Mouse (Mus musculus) lung, postnatal 14 days (tissue): ENCODE measurements around the gene Hs3st5.
"Not testable (repeated sequence)": the region's sequence is repeated elsewhere in the genome, so short reads cannot be mapped to it uniquely, and the experiment has no call there.

Experiments used
- DNase-seq: peaks from one replicate; pipeline ENCODE4 v3.0.0; 2021

Hs3st5 gene

DNA sequence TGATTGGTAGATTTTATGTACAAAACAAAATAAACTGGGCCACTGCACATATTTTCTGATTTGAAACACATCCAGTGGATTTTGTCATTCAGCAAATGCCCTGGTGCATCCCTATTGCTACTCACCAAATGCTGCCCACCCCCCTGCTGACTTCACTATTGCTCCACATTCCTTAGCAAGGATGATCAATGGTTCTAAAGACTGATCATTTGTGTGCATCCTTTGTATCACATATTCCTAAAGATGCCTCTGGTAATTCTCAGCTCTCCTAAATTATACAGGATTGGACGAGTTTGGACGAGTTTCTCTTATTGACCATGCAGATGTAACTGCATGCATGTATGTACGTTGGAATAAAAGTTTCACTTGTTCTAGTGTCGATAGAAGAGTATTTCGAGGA lies 52.1 kb downstream of the Hs3st5 start:
- DNase-seq = no peak

DNA sequence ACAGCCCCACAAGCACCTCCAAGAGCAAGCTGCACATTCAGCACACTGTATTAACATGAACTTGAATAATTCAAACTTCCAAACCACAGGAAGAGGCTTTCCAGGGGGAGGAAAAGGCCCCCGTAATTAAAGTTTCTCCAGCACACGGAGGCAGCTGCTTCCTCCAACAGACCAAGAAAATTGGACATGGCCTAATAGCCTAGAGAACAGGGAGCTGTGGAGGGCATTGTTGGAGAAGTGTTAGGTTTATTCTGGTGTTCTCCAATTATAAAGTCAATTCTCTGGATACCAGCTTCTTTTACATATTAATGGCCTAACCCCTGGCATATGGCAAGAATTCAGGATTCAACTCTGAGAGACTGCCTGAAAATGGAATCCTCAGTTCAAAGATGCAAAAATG lies 60.6 kb downstream of the Hs3st5 start:
- DNase-seq = no peak

DNA sequence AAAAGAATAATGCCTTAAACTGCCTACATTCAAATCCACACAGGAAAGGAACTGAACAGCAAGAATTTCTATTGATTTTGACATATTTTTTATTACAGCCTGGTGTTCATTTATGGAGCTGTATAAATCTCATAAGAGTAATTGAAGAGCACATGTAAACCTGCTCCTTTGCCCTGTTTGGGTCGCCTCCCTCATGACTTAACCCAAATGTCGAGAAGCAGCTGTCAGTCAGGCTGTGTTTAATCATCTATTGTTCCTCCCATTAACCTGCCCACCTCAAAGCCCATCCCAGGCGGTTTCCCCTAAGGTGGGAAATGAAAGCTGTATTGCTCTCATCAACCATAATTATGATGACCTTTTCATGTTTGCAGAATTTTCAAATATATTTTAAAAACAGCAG lies 65.9 kb downstream of the Hs3st5 start:
- DNase-seq = no peak

DNA sequence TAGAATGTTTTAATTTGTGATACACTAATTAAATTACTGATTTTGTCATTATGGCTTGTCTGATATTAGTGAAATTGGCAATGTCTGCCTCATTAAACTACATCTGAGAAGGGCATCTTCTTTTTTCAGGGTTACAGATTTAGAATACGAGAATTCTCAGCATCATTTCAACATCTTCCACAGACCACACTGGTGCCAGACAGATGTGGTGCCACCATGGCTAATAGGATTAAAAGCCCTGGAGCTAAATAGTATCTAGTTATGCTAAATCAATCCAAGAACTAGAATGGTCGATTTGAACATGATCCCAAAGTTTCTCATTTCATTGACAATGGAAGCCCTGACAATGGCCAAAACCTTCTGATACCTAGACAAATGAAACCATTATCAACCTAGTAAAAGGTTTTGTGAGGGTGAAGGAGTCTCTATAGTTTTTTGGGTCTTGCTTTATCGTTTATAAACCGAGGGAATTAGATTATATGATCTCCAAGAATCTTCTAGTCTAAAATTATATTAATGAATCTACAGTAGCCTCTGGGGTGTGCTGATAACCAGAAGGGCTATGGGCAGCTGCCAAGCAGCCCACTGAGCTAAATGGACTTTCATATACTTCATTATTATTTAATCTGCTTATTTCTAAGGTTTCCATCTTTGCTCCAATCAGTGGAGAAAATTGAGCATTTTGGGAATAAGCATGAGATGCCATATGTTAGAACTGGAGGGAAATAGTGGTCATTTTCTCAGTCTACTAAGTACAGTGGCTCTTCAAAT lies 71.9 kb downstream of the Hs3st5 start:
- no peak for DNase-seq

DNA sequence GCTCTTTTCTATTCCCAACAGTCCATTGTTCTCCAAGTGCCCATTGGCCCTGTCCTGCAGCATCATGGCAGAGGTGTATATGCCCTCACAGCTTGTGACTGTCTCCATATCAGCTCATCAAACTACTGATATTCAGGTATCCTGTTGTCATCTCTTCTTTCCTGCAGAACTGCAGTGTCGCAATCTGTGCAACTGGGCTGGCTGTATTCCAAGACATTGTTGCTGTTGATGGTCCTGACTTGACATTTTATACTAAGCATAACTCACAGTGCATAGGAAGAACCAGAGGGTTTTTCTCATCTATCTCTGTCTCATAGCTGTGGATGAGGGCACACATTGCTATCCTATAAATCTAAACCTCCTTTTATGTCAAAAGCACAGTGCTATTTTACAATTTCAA lies 103.8 kb downstream of the Hs3st5 start:
- no peak for DNase-seq

DNA sequence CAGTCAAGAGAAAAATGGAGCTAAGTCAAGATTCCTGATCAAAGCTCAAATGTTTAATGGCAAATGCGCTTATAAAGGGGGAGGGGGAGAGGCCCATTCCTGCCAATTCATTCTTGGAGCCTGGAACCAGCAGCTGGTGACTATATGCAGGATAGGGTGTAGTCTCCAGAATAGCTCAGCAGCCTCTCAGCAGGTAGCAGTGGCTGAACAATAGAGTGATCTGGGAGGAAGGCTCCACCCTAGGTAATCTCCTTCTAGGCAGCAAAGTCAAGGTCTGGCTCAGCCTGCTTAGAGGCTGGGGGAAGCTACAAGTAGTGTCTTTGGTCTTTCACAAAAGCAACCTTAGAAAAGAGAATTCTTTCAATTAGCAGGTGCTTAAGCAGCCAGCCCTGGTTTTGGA lies 104.8 kb downstream of the Hs3st5 start:
- not testable (repeated sequence) for DNase-seq

DNA sequence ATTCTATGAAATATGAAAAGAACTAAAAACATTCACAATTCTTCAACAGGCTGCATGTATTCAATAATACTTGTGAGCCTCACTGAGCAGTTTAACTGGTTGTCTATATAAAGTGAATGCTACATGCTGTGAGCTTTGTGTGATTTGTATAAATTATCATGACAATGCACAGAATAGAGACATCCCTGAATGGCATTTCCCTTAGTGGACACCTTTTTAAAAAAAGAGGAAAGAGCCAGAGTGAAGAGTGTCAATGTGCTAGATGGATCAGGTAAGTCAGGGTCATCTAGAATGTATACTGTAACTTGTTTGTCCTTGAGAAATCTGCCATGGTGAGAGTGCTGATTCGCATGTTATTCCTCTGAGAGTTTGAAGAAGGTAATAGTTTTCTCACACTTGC lies 116.4 kb downstream of the Hs3st5 start:
- DNase-seq = no peak

DNA sequence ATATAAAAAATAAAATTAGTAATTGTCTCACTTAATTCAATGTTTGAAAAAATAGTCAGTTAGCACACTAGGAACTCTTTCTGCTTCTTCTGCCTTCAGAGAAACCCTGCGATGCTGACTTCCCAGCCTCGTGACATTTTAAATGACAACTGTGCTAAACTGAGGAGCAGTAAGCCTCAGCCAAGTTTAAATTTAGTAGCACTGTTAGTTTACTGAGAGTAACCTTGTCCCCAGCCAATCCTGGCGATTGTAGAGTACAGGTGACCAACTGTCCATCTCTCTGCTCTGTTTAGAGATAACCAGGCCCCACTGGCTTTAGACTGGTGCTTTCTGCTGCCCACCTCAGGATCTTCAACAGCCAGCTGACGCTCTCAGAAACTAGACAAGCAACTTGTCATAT lies 121.3 kb downstream of the Hs3st5 start:
- no peak for DNase-seq

DNA sequence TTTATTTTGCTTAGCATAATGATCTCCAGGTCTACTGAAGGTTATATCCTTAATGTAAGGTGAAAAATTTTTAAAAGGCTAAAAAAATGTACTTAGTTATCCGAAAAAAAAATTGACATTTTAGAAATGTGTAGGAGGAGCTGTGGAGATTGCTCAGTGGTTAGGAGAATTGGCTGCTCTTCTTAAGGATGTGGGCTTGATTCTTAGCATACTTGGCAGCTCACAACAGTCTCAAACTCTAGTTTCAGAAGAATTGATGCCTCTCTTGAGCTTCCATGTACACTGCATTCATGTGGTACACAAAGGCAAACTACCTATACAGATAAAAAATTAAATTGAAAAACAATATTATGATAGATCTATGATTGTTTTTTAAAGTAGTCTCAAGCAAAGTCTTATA lies 125.1 kb downstream of the Hs3st5 start:
- no peak for DNase-seq

DNA sequence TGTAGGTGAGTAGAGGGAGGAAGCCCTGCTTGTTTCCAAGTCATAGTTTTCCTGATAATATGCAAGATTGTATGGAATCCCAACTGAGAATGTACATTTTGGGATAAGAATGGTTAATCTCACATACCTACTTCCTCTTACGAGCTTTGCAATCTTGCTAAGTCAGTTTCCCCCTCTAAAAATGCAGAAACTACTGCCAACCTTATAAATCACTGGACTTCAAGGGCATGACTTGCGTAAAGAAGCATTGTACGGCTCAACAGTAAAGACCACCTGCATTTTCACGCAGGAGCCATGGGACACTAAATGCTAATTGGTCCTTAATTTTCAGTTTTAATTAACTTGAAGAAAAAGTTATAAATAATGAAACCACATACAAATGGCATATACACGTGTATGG lies 144.0 kb downstream of the Hs3st5 start:
- no peak for DNase-seq

DNA sequence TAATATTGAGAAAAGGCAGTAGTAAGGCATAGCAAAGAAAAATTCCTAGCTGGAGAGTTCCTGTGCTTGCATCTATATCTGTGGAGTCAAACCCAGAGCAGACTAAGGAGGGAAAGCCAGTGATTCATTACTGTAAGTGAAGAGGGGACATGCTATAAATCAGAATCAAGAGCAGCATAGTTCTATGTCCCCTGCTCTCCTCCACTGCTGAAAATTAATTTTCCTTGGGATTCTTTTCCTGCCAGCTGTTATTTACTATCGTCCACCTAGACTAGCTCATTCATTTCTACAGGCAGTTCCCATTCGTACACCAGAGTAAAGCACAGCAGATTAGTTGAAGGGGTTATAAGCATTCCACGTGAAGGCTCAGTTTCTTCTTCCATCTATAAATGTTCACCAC lies 207.4 kb downstream of the Hs3st5 start:
- no peak for DNase-seq

DNA sequence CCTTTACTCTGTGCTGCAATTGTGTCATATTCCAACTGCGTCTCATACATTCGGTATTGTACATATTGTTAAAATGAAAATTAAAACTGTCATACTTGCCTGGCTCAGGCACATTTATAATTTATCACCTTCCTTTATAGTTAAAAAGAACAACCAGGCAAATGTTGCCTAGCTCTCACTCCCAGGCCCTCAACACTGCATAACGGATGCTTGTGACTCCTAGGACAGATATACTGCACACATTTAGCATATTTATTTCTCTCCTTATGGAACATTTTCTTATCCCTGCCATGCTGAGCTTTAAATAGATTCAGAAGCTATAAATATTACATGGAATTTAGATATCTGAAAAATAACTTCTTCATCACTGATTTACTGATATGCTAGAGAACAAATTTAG lies 219.6 kb downstream of the Hs3st5 start:
- no peak for DNase-seq

DNA sequence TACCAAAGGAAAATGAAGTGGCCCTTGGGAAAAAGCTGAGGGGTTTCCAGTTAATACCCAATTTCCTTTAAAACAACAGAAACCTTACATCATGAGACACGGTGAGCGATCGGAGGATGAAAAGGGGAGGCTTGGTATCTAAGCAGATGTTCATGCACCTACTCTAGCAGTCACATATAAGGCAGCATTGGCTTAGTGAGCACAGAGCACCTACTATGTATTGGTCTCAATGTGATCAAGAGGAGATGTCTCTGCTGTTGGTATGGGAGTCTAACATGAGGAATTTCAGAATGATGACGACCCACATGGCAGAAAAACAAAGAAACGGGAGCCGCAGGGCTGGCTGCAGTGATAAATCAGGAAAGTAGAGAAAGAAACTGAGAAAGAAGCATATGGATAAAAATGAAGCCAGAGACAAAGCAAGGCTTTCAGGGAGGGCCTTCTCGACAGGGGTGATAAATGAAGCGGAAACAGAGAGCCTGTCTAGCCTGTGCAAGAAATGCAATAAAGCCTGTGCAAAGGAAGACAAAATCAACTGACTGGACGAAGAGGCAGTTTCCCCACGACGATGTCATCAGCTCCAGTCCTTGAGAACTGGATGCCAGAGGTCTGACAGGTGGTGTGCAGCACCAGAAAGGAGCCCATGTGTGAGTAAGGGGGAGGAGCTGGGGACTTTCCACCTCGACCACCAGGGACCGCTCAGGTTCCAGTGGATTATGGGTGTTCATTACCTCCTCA lies 222.9 kb downstream of the Hs3st5 start:
- no peak for DNase-seq

DNA sequence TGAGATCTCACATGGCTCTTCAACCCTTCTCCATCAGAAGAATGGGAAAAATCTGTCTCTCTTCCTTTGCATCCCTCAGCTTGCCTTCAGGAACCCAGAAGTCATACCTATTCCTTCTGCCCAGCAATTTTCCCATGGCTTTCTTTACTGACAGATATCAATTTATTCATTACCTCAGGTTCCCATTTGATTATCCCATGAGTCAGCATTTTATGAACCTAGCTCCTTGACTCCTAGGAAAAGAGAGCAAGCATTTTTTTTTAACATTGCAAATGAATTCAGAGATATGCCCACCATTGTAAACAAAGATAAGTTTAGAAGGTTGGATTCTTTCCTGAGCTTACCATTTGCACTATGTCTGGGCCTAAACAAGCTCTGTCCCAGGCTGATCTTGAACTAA lies 232.8 kb downstream of the Hs3st5 start:
- DNase-seq = no peak

DNA sequence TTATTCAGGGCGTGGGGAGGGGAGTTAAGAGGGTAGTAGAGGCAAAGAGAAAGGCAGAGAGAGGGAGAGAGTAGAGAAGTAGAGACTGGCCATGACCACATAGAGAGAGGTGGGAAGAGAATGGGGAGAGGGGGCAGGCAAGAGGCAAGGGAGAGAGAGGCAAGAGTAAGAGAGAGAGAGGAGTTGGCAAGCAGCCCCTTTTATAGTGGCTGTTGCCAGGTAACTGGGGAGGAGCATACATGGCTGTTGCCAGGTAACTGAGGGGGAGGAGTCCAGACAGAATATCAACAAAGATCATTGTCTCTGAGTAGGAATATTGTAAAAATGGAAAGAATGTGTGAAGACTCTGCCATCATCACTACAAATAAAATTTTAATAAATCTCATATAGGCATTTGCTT lies 243.4 kb downstream of the Hs3st5 start:
- DNase-seq = no peak

DNA sequence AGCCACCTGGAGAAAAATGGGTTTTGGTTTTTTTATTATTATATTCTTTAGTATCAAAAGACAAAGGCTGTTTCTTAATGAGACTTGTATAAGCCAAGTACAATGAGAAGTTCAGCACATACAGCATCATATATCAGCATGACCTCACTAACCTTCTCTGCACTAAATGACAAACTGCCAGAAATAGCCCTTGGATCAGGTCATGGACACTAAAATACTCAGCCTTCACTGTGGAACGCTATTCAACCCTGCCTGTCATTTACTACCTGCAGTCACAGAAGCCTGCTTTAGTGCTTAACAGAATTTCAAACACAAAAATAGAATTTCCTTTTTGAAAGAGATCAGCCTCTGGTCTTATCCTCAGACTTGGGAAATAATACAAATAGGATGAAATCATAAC lies 247.9 kb downstream of the Hs3st5 start:
- DNase-seq = no peak

DNA sequence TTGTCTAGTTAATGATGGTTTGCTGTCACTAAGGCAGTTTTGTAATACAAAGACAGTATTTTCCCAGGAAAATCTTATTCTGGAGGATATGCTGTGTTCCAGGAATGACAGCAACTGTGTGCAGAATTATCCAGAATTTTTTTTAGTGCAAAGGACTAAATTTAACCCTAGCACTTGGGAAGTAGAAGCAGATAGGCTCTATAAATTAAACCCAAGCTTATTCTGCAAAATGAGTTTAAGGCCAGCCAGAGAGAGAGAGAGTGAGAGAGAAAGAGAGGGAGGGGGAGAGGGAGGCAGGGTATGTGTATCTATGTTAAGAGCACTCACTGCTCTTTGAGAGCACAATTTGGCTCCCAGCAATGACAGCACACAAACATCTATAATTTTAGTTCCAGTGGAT lies 267.0 kb downstream of the Hs3st5 start:
- DNase-seq = no peak

DNA sequence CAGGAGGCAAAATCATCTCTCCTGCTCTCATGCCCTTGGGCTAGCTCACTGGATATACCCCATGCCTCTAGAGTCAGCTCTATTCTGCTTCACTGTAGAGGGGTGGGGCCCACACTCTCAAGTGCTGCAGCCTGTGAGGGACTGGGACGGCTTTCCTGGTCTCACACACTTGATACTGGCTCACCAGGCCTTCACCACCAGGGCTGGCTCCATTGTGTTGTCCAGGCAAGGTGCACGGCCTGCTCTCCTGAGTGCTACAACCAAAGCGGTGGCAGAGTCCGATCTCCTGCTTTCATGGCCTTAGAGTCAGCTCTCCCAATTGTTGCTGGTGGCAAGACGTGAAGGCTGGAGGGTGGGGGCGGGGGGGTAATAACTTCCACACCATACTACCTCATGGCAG lies 268.3 kb downstream of the Hs3st5 start:
- DNase-seq = no peak

DNA sequence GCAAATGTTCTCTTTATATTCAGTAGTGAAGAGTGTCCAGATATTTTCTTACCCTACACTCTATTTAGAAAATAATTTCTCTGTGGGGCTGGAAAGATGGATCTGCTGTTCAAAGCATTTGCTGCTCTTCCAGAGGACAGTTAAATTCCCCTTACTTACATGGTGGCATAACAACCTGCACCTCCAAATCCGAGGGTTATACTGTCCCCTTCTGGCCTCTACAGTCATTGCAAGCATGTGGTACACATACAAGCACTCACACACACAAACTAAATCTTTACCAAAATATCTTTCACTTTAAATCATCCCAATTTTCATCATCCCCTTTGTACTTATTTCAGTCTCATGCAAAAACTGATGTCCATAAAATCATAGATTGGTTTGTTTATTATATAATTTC lies 275.0 kb downstream of the Hs3st5 start:
- no peak for DNase-seq

DNA sequence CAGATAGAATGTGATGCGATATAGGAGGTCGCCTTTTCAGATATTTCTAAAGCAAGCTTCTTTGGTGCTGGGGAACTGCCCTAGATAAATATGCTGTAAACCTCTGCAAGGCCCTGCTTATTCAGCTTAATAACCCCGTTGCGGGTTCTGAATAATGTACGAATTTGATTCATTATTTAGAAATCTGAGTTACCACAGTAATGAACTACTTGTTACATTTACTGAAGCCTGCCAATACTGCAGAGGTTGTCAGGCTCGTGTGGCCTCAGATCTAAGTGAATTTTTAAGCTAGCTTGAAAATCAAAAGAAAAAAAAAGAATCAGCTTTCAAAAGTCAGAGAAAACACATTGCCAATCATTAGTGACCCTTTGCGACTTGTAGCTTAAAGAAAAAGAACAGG lies 280.4 kb downstream of the Hs3st5 start:
- no peak for DNase-seq

DNA sequence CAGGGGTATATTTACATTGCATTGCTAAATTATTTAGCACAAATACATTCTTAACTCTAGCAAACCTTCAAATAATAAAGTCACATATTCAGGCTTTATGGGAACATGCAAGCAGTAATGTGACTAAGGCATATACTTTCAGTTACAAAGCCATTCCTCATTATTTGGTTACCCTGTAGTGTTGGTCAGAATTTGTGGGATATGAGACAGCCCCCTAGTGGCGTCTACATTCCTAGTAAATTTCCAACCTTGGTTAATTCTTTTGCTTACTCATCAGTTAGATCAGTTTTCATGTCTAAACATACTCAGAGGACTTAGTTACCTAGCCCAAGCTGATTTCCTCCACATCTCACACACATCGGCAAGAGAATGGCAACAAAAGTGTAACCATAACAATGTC lies 285.2 kb downstream of the Hs3st5 start:
- DNase-seq = no peak

DNA sequence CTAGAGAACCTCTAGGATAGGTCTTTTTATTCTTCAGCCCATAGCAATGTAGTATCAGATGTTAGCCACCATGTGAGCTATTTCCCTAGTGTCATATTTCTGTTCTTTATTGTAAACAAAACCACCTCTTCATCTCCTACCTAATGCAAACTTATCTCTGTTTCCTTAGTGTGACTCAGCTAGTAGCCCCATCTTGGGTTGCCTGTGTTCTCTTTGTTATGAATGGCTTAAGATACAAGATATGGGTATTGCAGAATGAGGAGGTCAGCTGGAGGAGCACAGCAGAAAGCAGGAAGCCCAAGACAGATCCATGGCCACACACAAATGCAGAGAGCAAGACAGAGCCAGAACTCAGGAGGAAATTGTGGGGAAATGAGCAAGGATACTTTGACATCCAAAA lies 288.7 kb downstream of the Hs3st5 start:
- DNase-seq = no peak

DNA sequence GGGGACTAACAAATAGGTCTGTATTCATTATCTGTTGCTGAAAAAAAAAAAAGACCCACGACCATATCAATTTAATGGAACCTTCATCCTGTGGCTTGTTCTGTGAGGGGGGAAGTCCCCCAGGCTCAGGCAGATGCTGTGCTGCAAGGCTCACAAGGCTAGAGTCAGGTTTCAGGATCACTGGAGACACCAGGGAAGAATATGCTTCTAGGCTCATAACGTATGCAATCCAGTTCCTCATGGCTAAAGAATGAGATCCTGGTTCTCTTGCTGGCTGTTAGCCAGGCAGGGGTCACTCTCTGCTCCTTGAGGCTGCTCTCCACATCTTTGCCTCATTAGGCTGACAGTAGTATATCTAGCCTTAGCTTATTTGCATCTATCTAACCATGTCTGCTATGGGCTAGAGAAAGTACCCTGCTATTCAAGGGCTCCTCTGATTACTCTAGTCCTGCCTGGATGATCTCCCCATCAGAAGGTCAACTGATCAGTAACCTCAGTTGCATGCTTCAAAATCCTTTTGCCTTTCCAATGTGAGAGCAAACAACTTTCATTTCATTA lies 294.4 kb downstream of the Hs3st5 start:
- DNase-seq = no peak

DNA sequence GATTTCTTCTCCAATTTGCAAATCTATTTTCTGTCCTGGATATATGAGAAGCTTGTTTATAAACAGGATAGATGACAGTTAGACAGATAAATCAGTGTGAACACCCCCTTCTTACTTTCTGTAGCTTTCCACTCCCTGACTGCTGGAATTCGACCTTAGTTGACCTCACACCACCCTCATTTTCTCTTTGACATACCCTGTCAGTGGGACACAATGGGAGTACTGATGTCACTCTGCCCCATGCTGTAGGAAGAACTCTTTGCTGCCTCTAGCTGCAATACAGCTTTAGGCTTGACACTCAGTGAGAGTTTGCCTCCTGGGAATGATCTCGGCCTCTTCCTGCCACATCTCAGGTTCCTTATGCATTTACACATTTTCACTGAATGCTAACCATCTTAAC lies 297.1 kb downstream of the Hs3st5 start:
- DNase-seq = no peak

DNA sequence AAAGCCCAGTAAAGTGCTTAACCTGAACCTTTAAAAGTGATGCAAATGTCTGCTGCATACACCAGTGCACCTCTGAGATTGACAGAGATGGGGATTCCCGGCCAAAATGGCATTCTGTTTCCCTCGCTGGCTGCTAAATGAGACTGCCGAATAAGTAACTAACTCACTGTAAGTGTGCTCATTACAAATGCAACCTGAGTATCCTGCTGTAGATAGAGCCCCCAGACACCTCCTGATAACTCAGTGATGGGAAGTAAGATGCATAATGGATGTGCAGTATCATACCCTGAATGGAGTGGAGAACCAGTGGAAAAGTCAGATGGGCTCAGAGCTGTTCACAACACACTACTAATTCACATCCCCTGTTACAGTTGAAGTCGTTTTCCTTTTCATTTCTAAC lies 298.7 kb downstream of the Hs3st5 start:
- no peak for DNase-seq
